Mouse (Mus musculus) heart, adult 18-20 months (tissue): ENCODE measurements at regions not wholly inside any gene's neighbourhood (a gene's known extent, or its start where the extent isn't known, plus 50 kb on each side); places are given as distances from the start of the nearest gene placed in this dataset.
A peak's percentile ranks its signal among the peaks of the same experiment; 100 is the strongest.

Experiments
- DNase-seq, 2 experiments: peaks; one replicate each; pipeline ENCODE4 v3.0.0; 2021 to 2022; ENCODE audit warnings: mixed read lengths in 1 of 2

- DNase-seq: no peak
Observed at GRCm38 (mm10) chr2:74930702-74931101, 105.1 kb downstream of the Mtx2 start.

GRCm38 (mm10) chr2:74933190-74933589 lies 107.6 kb downstream of the Mtx2 start:
- DNase-seq: peak; percentile 54 to 82

- no peak for DNase-seq
Observed at GRCm38 (mm10) chr2:74933771-74934170, 108.2 kb downstream of the Mtx2 start.

- no peak for DNase-seq
Observed at GRCm38 (mm10) chr2:74938711-74939110, 113.1 kb downstream of the Mtx2 start.

- no peak for DNase-seq
Observed at GRCm38 (mm10) chr2:74941966-74942365, 116.4 kb downstream of the Mtx2 start.

GRCm38 (mm10) chr2:74942611-74943198 lies 117.1 kb downstream of the Mtx2 start:
- DNase-seq: no peak

- no peak for DNase-seq
Observed at GRCm38 (mm10) chr2:74945185-74945749, 119.7 kb downstream of the Mtx2 start.

GRCm38 (mm10) chr2:74951401-74952260 lies 126.0 kb downstream of the Mtx2 start:
- DNase-seq: no peak

GRCm38 (mm10) chr2:74954101-74954500 lies 128.5 kb downstream of the Mtx2 start:
- DNase-seq: no peak

- DNase-seq: no peak
Observed at GRCm38 (mm10) chr2:74955281-74956128, 129.9 kb downstream of the Mtx2 start.

- DNase-seq: no peak
Observed at GRCm38 (mm10) chr2:74956129-74956450, 130.5 kb downstream of the Mtx2 start.

GRCm38 (mm10) chr2:74956556-74956955 lies 131.0 kb downstream of the Mtx2 start:
- no peak for DNase-seq

GRCm38 (mm10) chr2:74959936-74960335 lies 134.3 kb downstream of the Mtx2 start:
- DNase-seq: no peak

GRCm38 (mm10) chr2:74962416-74962815 lies 136.8 kb downstream of the Mtx2 start:
- no peak for DNase-seq

- DNase-seq: peak; percentile 81 to 91
Observed at GRCm38 (mm10) chr2:74964360-74964759, 138.8 kb downstream of the Mtx2 start.

- DNase-seq: no peak
Observed at GRCm38 (mm10) chr2:74964980-74965379, 139.4 kb downstream of the Mtx2 start.

GRCm38 (mm10) chr2:74965384-74966060 lies 139.9 kb downstream of the Mtx2 start:
- DNase-seq: peak; percentile 62 to 87

GRCm38 (mm10) chr2:74970611-74971265 lies 145.1 kb downstream of the Mtx2 start:
- DNase-seq: no peak

GRCm38 (mm10) chr2:74973386-74973785 lies 147.8 kb downstream of the Mtx2 start:
- DNase-seq: no peak

GRCm38 (mm10) chr2:74974595-74975325 lies 149.2 kb downstream of the Mtx2 start:
- DNase-seq: no peak

- DNase-seq: no peak
Observed at GRCm38 (mm10) chr2:74977348-74977747, 151.7 kb downstream of the Mtx2 start.
